Mouse (Mus musculus): Measurements from ENCODE around the gene Krt39. TPM values are rescaled to one million over a fixed set of nuclear protein-coding genes. Genes with fewer than 3 reads are reported as not detected.
A peak's percentile ranks its signal among the peaks of the same experiment; 100 is the strongest.

Krt39 gene
- polyA plus RNA-seq (2016; fragmentation: Nextera tagmentation; extraction: Ambion mirVana), result not detected in 2 replicates

GRCm38 (mm10) chr11:99521288-99521860 lies at the start of gene Krt39:
Gene Krt39, minus strand, starts transcription at chr11:99521338.
- Histone ChIP-seq H3K9me3 (no peaks in the 10 kb centered on the region), H3K4me3 (no peak within 1 kb of the TSS), H3K27me3 (ENCODE audit: insufficient read depth, poor library complexity, severe bottlenecking) (no peaks in the 10 kb centered on the region), H3K27ac (no peak within 1 kb of the TSS), H3K36me3 (no peaks in the 10 kb centered on the region), H3K4me1 (no peaks in the 10 kb centered on the region)
- no peak for DNase-seq (ENCODE audit: low spot score)
- WGBS, result 85% methylated on average over 13 of the region's 13 CpGs

GRCm38 (mm10) chr11:99566530-99566929 lies 45.4 kb upstream of the Krt39 start, which contains the start of gene Krtap3-1:
Gene Krtap3-1, minus strand, starts transcription at chr11:99566630.
- H3K9me3 ChIP-seq, result no peaks in the 10 kb centered on the region
- no peaks in the 10 kb centered on the region for H3K4me1 ChIP-seq
- DNase-seq (ENCODE audit: low spot score), result no peak
- WGBS, result 86% methylated on average over 7 of the region's 7 CpGs
- H3K27me3 ChIP-seq (ENCODE audit: insufficient read depth, poor library complexity, severe bottlenecking), result no peaks in the 10 kb centered on the region
- no peak within 1 kb of the TSS for H3K27ac ChIP-seq
- no peak within 1 kb of the TSS for H3K4me3 ChIP-seq
- H3K36me3 ChIP-seq, result no peaks in the 10 kb centered on the region

- no peak for DNase-seq (ENCODE audit: low spot score)
- Histone ChIP-seq H3K4me1 (no peaks in the 10 kb centered on the region), H3K27me3 (ENCODE audit: insufficient read depth, poor library complexity, severe bottlenecking) (no peaks in the 10 kb centered on the region), H3K27ac (no peak overlapping the region), H3K4me3 (no peak overlapping the region), H3K36me3 (no peaks in the 10 kb centered on the region), H3K9me3 (no peaks in the 10 kb centered on the region)
- 80% methylated on average over 6 of the region's 6 CpGs for WGBS
Measured at GRCm38 (mm10) chr11:99562580-99562979, 41.4 kb upstream of the Krt39 start.

- no peak within 1 kb of the TSS for H3K27ac ChIP-seq
- no peaks in the 10 kb centered on the region for H3K9me3 ChIP-seq
- H3K4me1 ChIP-seq, result no peaks in the 10 kb centered on the region
- H3K4me3 ChIP-seq, result no peak within 1 kb of the TSS
- 92% methylated on average over 9 of the region's 9 CpGs for WGBS
- no peaks in the 10 kb centered on the region for H3K27me3 ChIP-seq (ENCODE audit: insufficient read depth, poor library complexity, severe bottlenecking)
- no peak for DNase-seq (ENCODE audit: low spot score)
- no peaks in the 10 kb centered on the region for H3K36me3 ChIP-seq
Measured at GRCm38 (mm10) chr11:99559366-99559765, 38.2 kb upstream of the Krt39 start, which contains the start of gene Gm11939. Gene Gm11939, minus strand, starts transcription at chr11:99559466.

- no peak overlapping the region for H3K4me3 ChIP-seq
- no peaks in the 10 kb centered on the region for H3K4me1 ChIP-seq
- WGBS, result 75% methylated on average over 3 of the region's 3 CpGs
- no peaks in the 10 kb centered on the region for H3K36me3 ChIP-seq
- H3K27me3 ChIP-seq (ENCODE audit: insufficient read depth, poor library complexity, severe bottlenecking), result no peaks in the 10 kb centered on the region
- no peak for DNase-seq (ENCODE audit: low spot score)
- no peaks in the 10 kb centered on the region for H3K9me3 ChIP-seq
- no peak overlapping the region for H3K27ac ChIP-seq
Measured at GRCm38 (mm10) chr11:99557976-99558745, 37.0 kb upstream of the Krt39 start.

- DNase-seq (ENCODE audit: low spot score), result no peak
- H3K9me3 ChIP-seq, result no peaks in the 10 kb centered on the region
- H3K4me3 ChIP-seq, result no peak within 1 kb of the TSS
- no peaks in the 10 kb centered on the region for H3K27me3 ChIP-seq (ENCODE audit: insufficient read depth, poor library complexity, severe bottlenecking)
- H3K4me1 ChIP-seq, result no peaks in the 10 kb centered on the region
- 83% methylated on average over 1 of the region's 2 CpGs for WGBS
- H3K27ac ChIP-seq, result no peak within 1 kb of the TSS
- H3K36me3 ChIP-seq, result no peaks in the 10 kb centered on the region
Measured at GRCm38 (mm10) chr11:99556753-99557152, 35.6 kb upstream of the Krt39 start, which contains the start of gene Krtap3-2. Gene Krtap3-2, minus strand, starts transcription at chr11:99556853.

GRCm38 (mm10) chr11:99556195-99556594 lies 35.1 kb upstream of the Krt39 start:
- no peak overlapping the region for H3K27ac ChIP-seq

GRCm38 (mm10) chr11:99550765-99551164 lies 29.6 kb upstream of the Krt39 start, which contains the start of gene Krtap3-3:
Gene Krtap3-3, minus strand, starts transcription at chr11:99550865.
- Histone ChIP-seq H3K4me3 (no peak within 1 kb of the TSS), H3K36me3 (no peaks in the 10 kb centered on the region), H3K9me3 (no peaks in the 10 kb centered on the region), H3K27me3 (ENCODE audit: insufficient read depth, poor library complexity, severe bottlenecking) (no peaks in the 10 kb centered on the region), H3K27ac (no peak within 1 kb of the TSS), H3K4me1 (no peaks in the 10 kb centered on the region)
- 61% methylated on average over 4 of the region's 4 CpGs for WGBS
- no peak for DNase-seq (ENCODE audit: low spot score)

More at GRCm38 (mm10) chr11:99556195-99556594, 35.1 kb upstream of the Krt39 start:
- H3K4me1 ChIP-seq, result no peaks in the 10 kb centered on the region
- H3K9me3 ChIP-seq, result no peaks in the 10 kb centered on the region
- H3K27me3 ChIP-seq (ENCODE audit: insufficient read depth, poor library complexity, severe bottlenecking), result no peaks in the 10 kb centered on the region
- no peak for DNase-seq (ENCODE audit: low spot score)
- 75% methylated on average over 2 of the region's 2 CpGs for WGBS
- H3K36me3 ChIP-seq, result no peaks in the 10 kb centered on the region
- H3K4me3 ChIP-seq, result no peak overlapping the region

- no peaks in the 10 kb centered on the region for H3K27me3 ChIP-seq (ENCODE audit: insufficient read depth, poor library complexity, severe bottlenecking)
- H3K9me3 ChIP-seq, result no peaks in the 10 kb centered on the region
- no peak for DNase-seq (ENCODE audit: low spot score)
- H3K4me1 ChIP-seq, result no peaks in the 10 kb centered on the region
- H3K36me3 ChIP-seq, result no peaks in the 10 kb centered on the region
- no peak overlapping the region for H3K27ac ChIP-seq
- no peak overlapping the region for H3K4me3 ChIP-seq
Measured at GRCm38 (mm10) chr11:99547892-99548291, 26.8 kb upstream of the Krt39 start.

GRCm38 (mm10) chr11:99539721-99540120 lies 18.6 kb upstream of the Krt39 start:
- Histone ChIP-seq H3K27ac (no peak overlapping the region), H3K36me3 (no peaks in the 10 kb centered on the region), H3K4me3 (no peak overlapping the region), H3K9me3 (no peaks in the 10 kb centered on the region), H3K4me1 (no peaks in the 10 kb centered on the region), H3K27me3 (ENCODE audit: insufficient read depth, poor library complexity, severe bottlenecking) (no peaks in the 10 kb centered on the region)
- DNase-seq (ENCODE audit: low spot score), result peak; percentile 77
- 70% methylated on average over 9 of the region's 9 CpGs for WGBS

GRCm38 (mm10) chr11:99514098-99514497 lies 7.0 kb downstream of the Krt39 start:
- no peak overlapping the region for H3K27ac ChIP-seq
- no peaks in the 10 kb centered on the region for H3K36me3 ChIP-seq
- H3K27me3 ChIP-seq (ENCODE audit: insufficient read depth, poor library complexity, severe bottlenecking), result no peaks in the 10 kb centered on the region
- WGBS, result 80% methylated on average over 8 of the region's 8 CpGs
- H3K4me1 ChIP-seq, result no peaks in the 10 kb centered on the region
- H3K9me3 ChIP-seq, result no peaks in the 10 kb centered on the region
- H3K4me3 ChIP-seq, result no peak overlapping the region
- no peak for DNase-seq (ENCODE audit: low spot score)

GRCm38 (mm10) chr11:99500095-99500805 lies 20.9 kb downstream of the Krt39 start:
- no peak overlapping the region for H3K4me3 ChIP-seq
- no peak overlapping the region for H3K27ac ChIP-seq
- no peak for DNase-seq (ENCODE audit: low spot score)
- no peaks in the 10 kb centered on the region for H3K4me1 ChIP-seq
- H3K9me3 ChIP-seq, result no peaks in the 10 kb centered on the region
- H3K27me3 ChIP-seq (ENCODE audit: insufficient read depth, poor library complexity, severe bottlenecking), result no peaks in the 10 kb centered on the region
- no peaks in the 10 kb centered on the region for H3K36me3 ChIP-seq
- 83% methylated on average over 9 of the region's 9 CpGs for WGBS

GRCm38 (mm10) chr11:99496460-99496859 lies 24.7 kb downstream of the Krt39 start:
- no peaks in the 10 kb centered on the region for H3K9me3 ChIP-seq
- no peaks in the 10 kb centered on the region for H3K36me3 ChIP-seq
- H3K4me3 ChIP-seq, result no peak overlapping the region
- WGBS, result 72% methylated on average over 4 of the region's 4 CpGs
- no peak overlapping the region for H3K27ac ChIP-seq
- H3K27me3 ChIP-seq (ENCODE audit: insufficient read depth, poor library complexity, severe bottlenecking), result no peaks in the 10 kb centered on the region
- no peak for DNase-seq (ENCODE audit: low spot score)
- peaks cover 6% of the 10 kb centered on the region for H3K4me1 ChIP-seq
